Mouse (Mus musculus): ENCODE measurements at regions not wholly inside any gene's neighbourhood (a gene's known extent, or its start where the extent isn't known, plus 50 kb on each side); places are given as distances from the start of the nearest gene placed in this dataset.
A peak's percentile ranks its signal among the peaks of the same experiment; 100 is the strongest.

GRCm38 (mm10) chr1:88575917-88576669, 66.2 kb upstream of the Glrp1 start:
- DNase-seq (ENCODE audit: low read depth, low spot score) = peak; percentile 45

- DNase-seq (ENCODE audit: low read depth, low spot score) = peak; percentile 55
Observed at GRCm38 (mm10) chr1:88575291-88575690, 65.4 kb upstream of the Glrp1 start.

GRCm38 (mm10) chr1:88572161-88572560, 62.3 kb upstream of the Glrp1 start:
- DNase-seq (ENCODE audit: low read depth, low spot score) = no peak

- no peak for DNase-seq (ENCODE audit: low read depth, low spot score)
Observed at GRCm38 (mm10) chr1:88568447-88569053, 58.7 kb upstream of the Glrp1 start.

GRCm38 (mm10) chr1:88567198-88567597, 57.3 kb upstream of the Glrp1 start:
- no peak for DNase-seq (ENCODE audit: low read depth, low spot score)

GRCm38 (mm10) chr1:88566426-88566825, 56.6 kb upstream of the Glrp1 start:
- no peak for DNase-seq (ENCODE audit: low read depth, low spot score)

- DNase-seq (ENCODE audit: low read depth, low spot score) = no peak
Observed at GRCm38 (mm10) chr1:88564825-88565224, 55.0 kb upstream of the Glrp1 start.

- peak; percentile 87 for DNase-seq (ENCODE audit: low read depth, low spot score)
Observed at GRCm38 (mm10) chr1:88562361-88562760, 52.5 kb upstream of the Glrp1 start.

- DNase-seq (ENCODE audit: low read depth, low spot score) = no peak
Observed at GRCm38 (mm10) chr1:88560771-88561170, 50.9 kb upstream of the Glrp1 start.
